Mouse (Mus musculus): Measurements from ENCODE around the gene Il1rl2.

GRCm38 (mm10) chr1:40376745-40377144 is 52.3 kb downstream of the Il1rl2 start:
- TF ChIP-seq CTCF (IDR thresholded peaks at IDR 0.05; ENCODE audit: extremely low read depth, insufficient read length, insufficient replicate concordance, low read depth, low read length) (no peak), POLR2A (IDR thresholded peaks at IDR 0.05; ENCODE audit: low read depth, low read length) (no peak)

Data from small intestine, adult 2 months (tissue).